Mouse (Mus musculus): Measurements from ENCODE around the gene Adat3. TPM values are rescaled to one million over a fixed set of nuclear protein-coding genes. Genes with fewer than 3 reads are reported as not detected.
"Not testable (repeated sequence)": the region's sequence is repeated elsewhere in the genome, so short reads cannot be mapped to it uniquely, and the experiment has no call there.

Adat3 gene
- total RNA-seq, 1 experiment from 2014 or later: 0.96 TPM

DNA sequence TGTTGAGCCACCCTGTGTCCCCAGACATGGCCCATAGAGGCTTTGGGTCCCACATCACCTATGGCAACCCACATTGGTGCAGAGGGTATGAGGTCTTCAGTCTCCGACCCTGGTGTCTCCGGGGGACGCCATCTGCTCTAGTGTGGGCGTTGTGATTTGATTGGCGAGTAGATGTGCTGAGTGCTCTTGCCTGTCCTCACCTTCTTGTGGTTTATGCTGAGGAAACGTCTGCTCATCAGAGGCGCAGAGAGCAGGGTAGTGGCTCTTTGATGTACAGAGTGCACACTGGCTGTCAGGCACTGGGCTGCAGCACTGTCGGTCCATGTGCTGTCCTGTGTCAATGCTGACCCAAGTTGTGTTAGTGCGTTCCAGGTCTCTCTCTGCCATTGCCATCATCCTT lies 26.2 kb downstream of the Adat3 start:
- ATAC-seq (replicated peaks; ENCODE audit: low read depth, poor library complexity, severe bottlenecking): no peak

DNA sequence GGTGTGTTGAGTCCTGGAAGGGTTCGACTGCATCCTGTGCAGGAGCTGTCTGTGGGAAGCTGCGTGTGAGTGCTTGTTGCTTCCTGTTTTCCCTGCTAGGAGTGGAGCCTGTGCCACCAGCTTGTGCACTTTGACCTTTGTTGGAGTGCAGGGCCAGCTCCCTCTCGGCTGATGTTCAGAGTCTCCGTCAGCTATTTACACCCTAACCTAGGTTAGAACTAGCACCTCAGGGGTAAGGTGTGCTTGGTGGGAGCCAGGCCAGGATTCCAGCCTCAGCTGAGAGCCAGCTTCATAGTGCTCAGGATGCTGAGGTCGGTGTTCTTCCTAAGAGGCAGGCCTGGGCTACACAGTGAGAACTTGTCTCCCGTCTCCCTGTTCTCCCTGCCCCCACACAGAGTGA lies 32.7 kb downstream of the Adat3 start:
- no peak for ATAC-seq (replicated peaks; ENCODE audit: low read depth, poor library complexity, severe bottlenecking)

GRCm38 (mm10) chr10:80646936-80647335 lies 44.3 kb downstream of the Adat3 start:
- no peak for ATAC-seq (replicated peaks; ENCODE audit: low read depth, poor library complexity, severe bottlenecking)

DNA sequence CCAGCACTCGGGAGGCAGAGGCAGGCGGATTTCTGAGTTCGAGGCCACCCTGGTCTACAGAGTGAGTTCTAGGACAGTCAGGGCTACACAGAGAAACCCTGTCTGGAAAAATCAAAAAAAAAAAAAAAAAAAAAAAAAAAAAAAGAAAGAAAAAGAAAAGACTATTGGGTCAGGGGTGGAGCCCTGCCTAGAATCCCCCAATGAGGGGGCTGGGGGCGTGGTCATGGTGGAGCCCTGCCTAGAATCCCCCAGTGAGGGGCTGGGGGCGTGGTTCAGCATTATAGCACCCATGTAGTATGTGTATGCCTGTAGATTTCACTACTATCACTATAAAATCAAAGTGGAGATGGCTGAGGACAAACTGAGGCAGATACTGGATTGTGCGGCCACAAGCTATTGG lies 47.2 kb downstream of the Adat3 start:
- ATAC-seq (replicated peaks; ENCODE audit: low read depth, poor library complexity, severe bottlenecking): not testable (repeated sequence)

- ATAC-seq (replicated peaks; ENCODE audit: low read depth, poor library complexity, severe bottlenecking): no peak
These were observed 47.7 kb downstream of the Adat3 start for GRCm38 (mm10) chr10:80650392-80650791.

GRCm38 (mm10) chr10:80653156-80653720 lies 50.6 kb downstream of the Adat3 start:
- ATAC-seq (replicated peaks; ENCODE audit: low read depth, poor library complexity, severe bottlenecking): no peak

GRCm38 (mm10) chr10:80654866-80655265 lies 52.2 kb downstream of the Adat3 start:
- no peak for ATAC-seq (replicated peaks; ENCODE audit: low read depth, poor library complexity, severe bottlenecking)

GRCm38 (mm10) chr10:80655406-80656129 lies 52.9 kb downstream of the Adat3 start:
- ATAC-seq (replicated peaks; ENCODE audit: low read depth, poor library complexity, severe bottlenecking): no peak

- ATAC-seq (replicated peaks; ENCODE audit: low read depth, poor library complexity, severe bottlenecking): peak; percentile 77
These were observed 53.6 kb downstream of the Adat3 start for GRCm38 (mm10) chr10:80656130-80656862.

DNA sequence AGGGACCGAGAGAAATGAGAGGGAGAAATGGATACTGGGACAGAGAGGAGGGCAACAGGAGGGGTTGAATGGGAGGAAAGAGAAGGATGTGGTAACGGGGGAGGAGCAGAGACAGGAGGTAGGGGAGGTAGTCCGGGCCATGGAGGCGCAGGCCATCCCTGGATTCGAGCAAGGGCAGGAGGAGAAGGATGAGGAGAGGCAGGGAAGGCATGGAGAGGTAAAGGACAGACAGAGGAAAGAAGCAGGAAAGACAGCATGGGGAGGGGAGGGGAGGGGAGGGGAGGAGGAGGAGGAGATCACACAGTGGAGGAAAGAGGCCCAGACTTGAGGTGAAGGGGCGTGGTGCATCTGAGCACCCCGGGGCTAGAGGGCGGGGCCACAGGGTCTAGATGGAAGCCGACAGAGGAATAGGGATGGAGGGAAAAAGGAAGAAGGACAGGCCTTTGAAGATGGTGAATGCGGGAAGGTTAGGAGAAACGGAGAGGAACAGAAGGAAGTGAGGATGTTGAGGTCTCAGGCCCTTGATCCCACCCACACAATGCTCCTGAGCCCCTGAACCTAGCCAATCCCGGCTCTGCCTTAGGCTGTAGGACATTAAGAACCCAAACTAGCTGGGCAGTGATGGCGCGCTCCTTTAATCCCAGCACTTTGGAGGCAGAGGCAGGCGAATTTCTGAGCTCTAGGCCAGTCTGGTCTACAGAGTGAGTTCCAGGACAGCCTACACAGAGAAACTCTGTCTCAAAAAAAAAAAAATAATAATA lies 54.4 kb downstream of the Adat3 start, which contains the start of gene Btbd2:
TSS of gene Btbd2 (minus strand) at position 209 of the 761 bp plus-strand sequence.
- no peak for ATAC-seq (replicated peaks; ENCODE audit: low read depth, poor library complexity, severe bottlenecking)

Other genes starting within 250 kb of the Adat3 start
- 0.55 TPM in 1 of 2 replicates, not detected in the other for gene Plk5, start 246.4 kb upstream of the Adat3 start, total RNA-seq (2017)
- 9.5 and 14.3 TPM in 2 replicates for gene Mex3d, start 215.2 kb upstream of the Adat3 start, total RNA-seq (2017)
- 76.2 and 113 TPM in 2 replicates for gene Mbd3, start 203.3 kb upstream of the Adat3 start, total RNA-seq (2017)
- gene Uqcr11, start 196.1 kb upstream of the Adat3 start, total RNA-seq (2017): 141 and 186 TPM in 2 replicates
- gene Tcf3, start 169.2 kb upstream of the Adat3 start, total RNA-seq (2017): 67.2 and 80.0 TPM in 2 replicates
- not detected in 2 replicates for gene Onecut3, start 108.0 kb upstream of the Adat3 start, total RNA-seq (2017)
- not detected in 2 replicates for gene Atp8b3, start 63.8 kb upstream of the Adat3 start, total RNA-seq (2017)
- 12.3 and 19.2 TPM in 2 replicates for gene Rexo1, start 41.3 kb upstream of the Adat3 start, total RNA-seq (2017)
- gene Klf16, start 25.6 kb upstream of the Adat3 start, total RNA-seq (2017): 8.6 and 10.6 TPM in 2 replicates
- gene Abhd17a, start 12.5 kb upstream of the Adat3 start, total RNA-seq (2017): 15.3 and 29.6 TPM in 2 replicates
- 10.8 and 13.3 TPM in 2 replicates for gene Scamp4, start within 50 bp of the Adat3 start, total RNA-seq (2017)
- gene Gm49322, start 3.1 kb downstream of the Adat3 start, total RNA-seq (2017): 0.24 and 0.27 TPM in 2 replicates
- gene Csnk1g2, start 20.0 kb downstream of the Adat3 start, total RNA-seq (2017): 132 and 167 TPM in 2 replicates
- gene Btbd2, start 54.2 kb downstream of the Adat3 start, total RNA-seq (2017): 19.2 and 27.1 TPM in 2 replicates
- 37.5 and 55.6 TPM in 2 replicates for gene Mknk2, start 75.2 kb downstream of the Adat3 start, total RNA-seq (2017)
- 42.9 and 49.3 TPM in 2 replicates for gene Mob3a, start 99.1 kb downstream of the Adat3 start, total RNA-seq (2017)
- gene Izumo4, start 99.3 kb downstream of the Adat3 start, total RNA-seq (2017): 6.4 and 10.4 TPM in 2 replicates
- 33.6 and 39.4 TPM in 2 replicates for gene Ap3d1, start 139.4 kb downstream of the Adat3 start, total RNA-seq (2017)
- 7.6 and 19.5 TPM in 2 replicates for gene Dot1l, start 152.3 kb downstream of the Adat3 start, total RNA-seq (2017)
- 26.6 and 46.7 TPM in 2 replicates for gene Sf3a2, start 195.3 kb downstream of the Adat3 start, total RNA-seq (2017)
- 36.7 and 43.0 TPM in 2 replicates for gene Plekhj1, start 195.7 kb downstream of the Adat3 start, total RNA-seq (2017)
- 0.58 TPM in 1 of 2 replicates, not detected in the other for gene Amh, start 202.4 kb downstream of the Adat3 start, total RNA-seq (2017)
- not detected in 2 replicates for gene Jsrp1, start 210.6 kb downstream of the Adat3 start, total RNA-seq (2017)
- 288 TPM in 2 replicates for gene Oaz1, start 223.8 kb downstream of the Adat3 start, total RNA-seq (2017)
- 0.05 TPM in 1 of 2 replicates, not detected in the other for gene Lingo3, start 241.2 kb downstream of the Adat3 start, total RNA-seq (2017)

All from common myeloid progenitor, adult 5-6 weeks (primary cell).